Mouse (Mus musculus) kidney, postnatal 4 days (tissue): ENCODE measurements around the gene Igsf9.

ENCODE experiments used
- DNase-seq, 2 experiments: peaks; one replicate each; pipeline ENCODE4 v3.0.0; 2021; ENCODE audit warnings: mixed read lengths in 2 of 2

Gene Igsf9

DNA sequence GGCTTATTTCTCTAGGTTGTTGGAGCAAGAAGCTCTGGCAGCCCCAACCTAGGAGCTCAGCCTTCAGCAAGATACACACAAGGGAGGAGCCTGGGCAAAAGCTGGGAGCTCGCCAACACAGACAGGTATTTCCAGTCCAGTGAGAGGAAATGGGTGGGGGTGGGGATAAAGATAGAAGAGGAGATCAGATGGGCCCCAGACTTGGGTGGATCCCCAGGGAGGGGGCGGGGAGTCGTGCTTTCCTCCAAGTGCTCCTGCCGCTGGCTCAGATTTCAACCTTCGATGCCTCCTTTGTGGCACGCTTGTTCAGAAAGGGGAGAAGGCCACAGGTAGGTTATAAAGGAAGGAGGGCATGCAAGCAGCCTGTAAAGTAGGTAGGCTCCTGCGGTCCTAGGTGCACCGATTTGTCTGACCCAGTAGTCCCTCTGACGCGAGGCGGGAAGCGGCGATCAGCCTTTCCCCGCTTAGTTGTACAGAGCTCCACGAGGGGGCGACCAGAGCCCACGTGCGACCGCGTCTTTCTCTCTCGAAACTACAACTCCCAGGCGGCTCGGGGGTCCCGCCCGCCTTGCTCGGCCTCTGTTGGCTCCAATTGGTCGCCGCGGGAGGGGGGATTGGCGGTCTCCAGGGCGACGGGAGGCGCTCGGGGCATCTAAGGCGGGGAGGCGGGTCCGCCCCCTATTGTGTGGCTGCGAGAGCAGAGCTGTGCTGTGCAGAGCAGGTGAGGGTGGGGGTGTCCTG, at the start of gene Igsf9:
Gene Igsf9 (plus strand): TSS at position 249 of the 741 bp plus-strand sequence.
- DNase-seq, result peak; percentile 95 to 97

DNA sequence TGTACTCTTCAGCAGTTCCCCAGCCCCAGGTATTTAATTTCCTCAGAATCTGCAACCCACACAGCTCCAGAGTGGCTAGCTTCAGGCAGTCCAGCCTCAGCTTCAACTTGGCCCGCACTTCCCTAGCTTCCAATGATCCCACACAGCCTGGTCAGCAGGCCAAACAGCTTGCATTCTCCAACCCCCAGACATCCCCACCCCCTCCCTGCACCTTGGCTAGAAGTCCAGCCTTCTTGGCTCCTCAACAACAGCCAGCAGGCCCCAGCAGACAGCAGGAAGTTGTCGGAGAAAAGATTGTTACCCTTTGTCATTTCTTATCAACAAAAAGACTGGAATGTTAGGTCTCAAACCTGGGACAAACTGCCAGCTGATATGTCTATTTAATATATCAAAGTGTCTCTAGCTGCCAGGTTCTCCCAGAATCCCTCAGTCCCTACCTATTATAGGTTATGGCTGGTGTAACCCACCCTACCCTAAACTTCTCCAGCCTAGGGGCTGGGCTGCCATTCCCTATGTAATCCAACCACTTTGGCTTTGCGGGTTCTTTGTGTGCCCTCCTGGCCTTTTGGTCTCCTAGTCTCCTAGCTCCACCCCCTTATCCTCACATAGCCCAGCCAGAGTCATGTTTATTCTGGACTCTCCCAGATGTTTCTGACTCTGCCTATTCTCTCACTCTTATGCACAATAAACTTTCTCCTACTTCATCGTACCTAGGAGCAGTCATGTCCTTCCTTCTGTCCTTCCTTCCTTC, 49.6 kb upstream of the Igsf9 start:
- peak; percentile 73 to 82 for DNase-seq

GRCm38 (mm10) chr1:172432587-172432955, 49.0 kb upstream of the Igsf9 start:
- peak in 1 of 2 experiments; percentile 23 for DNase-seq

GRCm38 (mm10) chr1:172433012-172433850, 48.4 kb upstream of the Igsf9 start:
- DNase-seq, result peak; percentile 23 to 47

- DNase-seq, result no peak
Measured at GRCm38 (mm10) chr1:172433851-172434165, 47.8 kb upstream of the Igsf9 start.

- DNase-seq, result peak; percentile 51 to 74
Measured at GRCm38 (mm10) chr1:172436785-172437184, 44.8 kb upstream of the Igsf9 start.

- DNase-seq, result no peak
Measured at GRCm38 (mm10) chr1:172438621-172439020, 43.0 kb upstream of the Igsf9 start.

GRCm38 (mm10) chr1:172440521-172440920, 41.1 kb upstream of the Igsf9 start:
- no peak for DNase-seq

DNA sequence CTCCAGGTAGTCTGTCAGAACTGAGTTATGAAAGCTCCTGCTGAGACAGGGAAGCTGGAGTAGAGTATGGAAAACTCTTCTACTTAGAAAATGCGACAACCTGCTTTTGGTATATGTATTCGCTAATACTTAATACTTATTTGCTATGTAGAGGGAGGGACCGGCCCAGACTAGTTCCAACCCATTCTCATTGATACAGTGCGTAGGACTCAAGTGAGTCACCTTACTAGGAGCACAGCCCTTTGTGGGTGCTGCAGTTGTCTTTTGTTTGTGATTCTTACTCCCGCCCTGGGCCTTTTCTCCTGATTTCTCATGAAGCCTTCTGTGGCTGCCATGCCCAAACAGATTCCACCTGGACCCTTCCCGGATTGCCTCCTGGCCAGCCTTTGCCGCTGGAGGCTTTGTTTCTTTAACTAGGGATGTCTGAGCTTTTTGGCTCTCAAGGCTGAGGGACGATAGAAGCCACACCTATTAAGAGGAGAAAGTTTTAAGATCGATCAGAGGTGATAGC, 39.6 kb upstream of the Igsf9 start:
- DNase-seq, result no peak

DNA sequence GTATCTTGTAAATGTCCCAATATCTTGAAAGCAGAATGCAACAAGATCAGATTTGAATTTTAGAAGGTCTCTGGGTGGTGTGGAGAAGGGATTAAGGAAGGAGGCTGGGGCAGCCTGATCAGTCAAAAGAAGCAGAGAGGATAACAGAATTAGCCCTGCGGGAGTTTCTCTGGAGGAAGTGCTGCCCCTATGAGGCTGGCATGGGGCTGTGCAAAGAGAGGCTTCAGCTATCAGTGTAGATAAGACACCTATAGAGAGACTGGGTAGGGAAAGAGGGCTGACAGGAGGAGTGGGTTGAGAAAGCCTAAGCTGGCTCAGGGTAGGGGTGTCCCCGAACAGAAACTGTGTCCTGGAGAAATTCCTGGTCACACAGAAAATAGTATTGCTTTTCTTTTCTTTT, 31.4 kb upstream of the Igsf9 start:
- no peak for DNase-seq

DNA sequence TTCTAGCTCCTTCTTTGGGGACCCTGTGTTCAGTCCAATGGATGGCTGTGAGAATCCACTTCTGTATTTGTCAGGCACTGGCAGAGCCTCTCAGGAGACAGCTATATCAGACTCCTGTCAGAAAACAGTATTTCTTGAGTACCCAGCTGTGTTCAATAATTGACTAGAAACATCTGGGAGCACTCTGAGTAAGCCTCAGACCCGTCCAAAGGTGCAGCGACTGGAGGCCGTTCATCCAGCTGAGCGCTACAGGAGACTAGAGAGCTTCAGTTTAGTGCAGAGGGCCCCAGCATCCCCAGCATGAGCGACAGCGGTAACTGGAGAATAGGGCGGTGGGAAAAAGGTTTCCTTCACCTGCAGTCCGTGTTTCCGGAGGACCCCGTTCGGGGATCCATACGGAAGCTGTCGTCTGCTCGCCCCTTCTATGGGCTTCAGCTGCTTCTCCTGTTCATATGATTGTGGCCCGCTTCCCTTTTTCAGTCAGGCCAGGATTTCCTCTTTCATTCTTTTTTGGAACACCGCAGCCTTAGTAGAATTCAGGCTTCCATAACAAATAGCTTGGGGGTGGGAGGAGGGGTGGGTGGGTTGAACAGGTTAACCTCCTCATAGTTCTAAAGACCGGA, 30.6 kb upstream of the Igsf9 start:
- peak in 1 of 2 experiments; percentile 22 for DNase-seq

- no peak for DNase-seq
Measured at GRCm38 (mm10) chr1:172452911-172453310, 28.7 kb upstream of the Igsf9 start.

DNA sequence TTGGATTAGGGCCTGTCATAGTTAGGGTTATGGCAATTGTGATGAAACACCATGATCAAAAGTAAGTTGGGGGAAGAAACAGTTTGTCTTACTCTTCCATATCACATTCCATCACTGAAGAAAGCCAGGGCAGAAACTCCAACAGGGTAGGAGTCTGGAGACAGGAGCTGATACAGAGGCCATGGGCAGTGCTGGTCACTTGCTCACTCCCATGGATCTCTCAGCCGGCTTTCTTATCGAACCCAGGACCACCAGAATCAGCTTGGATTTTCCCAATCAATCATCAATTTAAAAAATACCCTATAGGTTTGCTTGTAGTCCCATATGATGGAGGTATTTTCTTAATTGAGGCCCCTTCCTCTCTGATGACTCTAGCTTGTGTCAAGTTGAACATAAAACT, 27.8 kb upstream of the Igsf9 start:
- no peak for DNase-seq

DNA sequence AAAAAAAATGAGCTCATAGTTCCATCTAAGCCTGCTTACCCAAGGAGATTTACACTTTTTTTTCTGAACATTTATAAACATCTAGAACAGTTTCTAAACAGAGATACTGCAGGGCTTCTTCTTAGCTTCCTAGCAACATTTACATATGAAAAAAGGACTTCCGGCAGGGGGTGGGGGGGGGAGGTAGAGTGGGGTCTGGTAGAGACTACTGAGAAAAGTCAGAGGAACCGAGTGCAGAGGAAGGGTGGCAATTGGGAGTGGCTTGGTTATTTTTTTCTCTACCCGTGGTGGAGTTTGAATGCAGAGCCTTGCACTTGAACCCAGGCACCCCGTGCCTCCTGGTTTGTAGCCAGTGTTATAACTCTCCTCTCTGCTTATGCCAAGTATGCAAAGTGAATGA, 26.2 kb upstream of the Igsf9 start:
- no peak for DNase-seq

- DNase-seq, result no peak
Measured at GRCm38 (mm10) chr1:172456001-172456677, 25.4 kb upstream of the Igsf9 start.

DNA sequence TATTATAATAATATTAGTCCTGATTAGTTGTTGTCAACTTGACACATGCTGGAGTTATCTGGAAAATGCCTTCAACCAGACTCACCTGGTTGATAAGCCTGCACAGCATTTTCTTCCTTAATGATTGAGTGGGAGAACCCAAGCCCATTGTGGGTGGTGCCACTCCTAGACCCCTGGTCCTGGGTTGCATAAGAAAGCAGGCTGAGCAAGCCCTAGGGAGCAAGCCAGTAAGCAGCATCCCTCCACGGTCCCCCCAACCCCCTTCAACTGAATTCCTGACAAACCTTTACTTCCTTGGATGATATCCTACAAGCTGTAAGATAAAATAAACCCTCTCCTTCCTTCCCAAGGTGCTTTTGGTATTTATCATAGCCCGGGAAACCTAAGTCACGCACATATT, 24.4 kb upstream of the Igsf9 start:
- DNase-seq, result no peak

GRCm38 (mm10) chr1:172458041-172458440, 23.5 kb upstream of the Igsf9 start:
- DNase-seq, result no peak

DNA sequence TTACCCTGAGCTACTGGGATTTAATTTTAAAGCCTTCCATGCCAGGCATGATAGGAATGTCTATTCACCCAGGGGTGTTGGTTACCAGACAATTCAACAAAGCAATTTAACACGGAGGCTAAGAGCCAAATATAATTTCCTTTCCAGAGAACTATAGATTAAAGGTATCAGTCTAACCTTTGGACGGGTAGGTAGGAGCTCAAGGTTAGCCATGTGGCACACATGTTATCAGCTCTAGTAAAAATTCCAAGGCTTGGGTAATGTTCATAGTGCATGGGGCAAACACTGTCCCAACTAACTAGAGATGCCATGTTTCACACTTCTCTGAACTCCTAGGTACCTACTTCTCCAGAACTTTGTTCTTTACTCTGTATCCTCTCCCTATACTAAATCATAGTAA, 20.0 kb upstream of the Igsf9 start:
- DNase-seq, result no peak

GRCm38 (mm10) chr1:172462534-172462933, 19.1 kb upstream of the Igsf9 start:
- DNase-seq, result peak in 1 of 2 experiments; percentile 17

DNA sequence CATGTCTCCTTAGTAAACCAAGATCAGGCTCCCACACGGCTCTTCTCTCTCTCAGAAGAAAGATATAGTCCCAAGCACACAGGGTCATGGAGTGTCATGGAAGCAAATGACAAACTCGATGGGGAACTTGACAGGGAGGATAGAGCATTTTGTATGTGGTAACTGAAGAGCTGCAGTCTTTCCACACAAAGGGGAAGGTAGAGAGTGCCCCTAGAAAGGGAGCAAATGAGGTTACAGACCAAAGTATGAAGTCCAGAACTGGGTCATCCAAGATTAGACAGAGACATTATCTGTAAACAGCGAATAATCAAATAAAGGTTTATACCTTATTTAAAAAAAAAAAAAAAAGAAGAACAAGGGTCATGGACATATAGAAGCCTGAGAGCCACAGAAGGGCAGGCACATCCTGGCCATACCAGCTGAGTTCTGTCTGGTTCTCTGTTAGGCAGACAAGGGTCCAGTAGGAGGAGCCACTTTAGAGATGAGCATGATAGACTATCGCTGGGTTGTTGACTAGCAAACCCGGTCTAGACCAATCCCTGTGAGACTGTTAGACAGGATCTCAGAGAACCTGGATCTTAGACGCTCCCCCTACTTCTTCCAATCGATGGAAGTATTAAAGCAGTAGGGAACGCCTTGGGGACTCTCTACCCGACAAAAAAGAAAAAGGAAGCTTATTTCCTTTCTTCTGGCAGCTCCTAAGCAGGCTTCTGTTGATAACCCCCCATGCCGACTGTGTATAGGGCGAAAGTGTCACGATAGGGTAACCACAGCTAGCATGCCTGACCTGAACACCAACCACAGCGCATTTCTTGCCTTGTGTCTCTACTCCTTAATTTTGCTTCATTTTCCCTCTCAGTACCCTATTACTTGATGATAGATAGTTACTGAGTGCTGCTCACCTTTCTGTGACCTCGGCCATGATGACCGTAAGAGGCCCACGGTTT, 17.9 kb upstream of the Igsf9 start:
- DNase-seq, result no peak

DNA sequence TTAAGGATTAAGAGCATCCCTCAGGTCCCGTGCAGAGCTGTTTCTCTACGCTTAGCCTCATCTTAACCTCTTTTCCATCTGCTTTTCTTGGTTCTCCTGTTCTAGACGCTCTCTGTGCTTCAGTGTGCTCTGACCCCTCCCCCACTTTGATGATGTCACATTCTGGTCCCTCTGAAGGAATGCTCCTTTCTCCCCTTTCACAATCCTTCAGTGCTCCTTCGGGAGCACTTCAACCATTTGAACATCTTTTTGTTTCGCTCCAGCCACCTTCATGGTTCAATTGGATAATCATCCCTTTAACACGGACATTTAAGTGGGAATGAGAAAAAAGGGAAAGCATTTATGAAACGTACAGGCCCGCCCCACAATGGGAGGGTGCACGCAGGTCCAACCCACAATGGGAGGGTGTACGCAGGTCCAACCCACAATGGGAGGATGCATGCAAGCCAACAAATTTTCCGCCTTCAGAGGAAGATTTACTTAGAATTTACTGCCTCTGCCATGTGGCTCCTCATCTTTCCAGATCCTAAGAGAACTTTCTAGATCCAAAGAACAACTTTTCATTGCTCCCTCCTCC, 13.2 kb upstream of the Igsf9 start:
- DNase-seq, result no peak
